Mouse (Mus musculus) megakaryocyte, embryonic 14.5 days (primary cell): ENCODE measurements around the gene Ccdc60. TPM values are rescaled to one million over a fixed set of nuclear protein-coding genes. Genes with fewer than 3 reads are reported as not detected.

Source experiments
- H3K27me3 ChIP-seq: replicated peaks from 2 replicates; pipeline ENCODE3; 2012; ENCODE audit warnings: inconsistent platforms
- H3K36me3 ChIP-seq: replicated peaks from 2 replicates; pipeline ENCODE3; 2012; ENCODE audit warnings: low read length, inconsistent platforms, mixed read lengths
- H3K4me1 ChIP-seq: 2 replicates; pipeline ENCODE4 v1.6.1; 2012; ENCODE audit warnings: inconsistent platforms
- H3K4me3 ChIP-seq: replicated peaks from 2 replicates; pipeline ENCODE3; 2012; ENCODE audit warnings: moderate library complexity, mild to moderate bottlenecking, inconsistent platforms
- H3K9me3 ChIP-seq: 2 replicates; pipeline ENCODE4 v1.6.1; 2012; ENCODE audit warnings: inconsistent platforms
- FLI1 ChIP-seq: IDR thresholded peaks from 2 replicates; pipeline ENCODE4 v1.6.1; 2012; ENCODE audit warnings: low read length, inconsistent platforms, mixed read lengths
- GATA1 ChIP-seq: IDR thresholded peaks from 3 replicates; pipeline ENCODE4 v1.6.1; 2012; ENCODE audit warnings: mixed read lengths, low read length, inconsistent platforms, borderline replicate concordance
- polyA plus RNA-seq: library from polyadenylated mRNA; stranded (reverse); fragments of >175 nt; gene quantifications from 2 replicates; pipeline ENCODE4 v1.2.3, GENCODE M21; 2012; ENCODE audit warnings: low replicate concordance; ENCODE audit not compliant: insufficient read depth

Ccdc60 gene
- polyA plus RNA-seq, 1 experiment: not detected

- Histone ChIP-seq H3K4me3 (no peak overlapping the region), H3K9me3 (no peaks in the 10 kb centered on the region), H3K27me3 (peaks cover 23% of the 10 kb centered on the region), H3K36me3 (no peaks in the 10 kb centered on the region), H3K4me1 (no peaks in the 10 kb centered on the region; the same call in 1 of the 2 replicates)
- no peak for TF ChIP-seq GATA1
- no peak for TF ChIP-seq FLI1
These were observed 207.2 kb downstream of the Ccdc60 start for GRCm38 (mm10) chr5:116081616-116082015.

GRCm38 (mm10) chr5:116080736-116081135 is 208.0 kb downstream of the Ccdc60 start:
- H3K36me3 ChIP-seq: no peaks in the 10 kb centered on the region
- no peak for TF ChIP-seq FLI1
- TF ChIP-seq GATA1: no peak
- H3K27me3 ChIP-seq: peaks cover 25% of the 10 kb centered on the region
- H3K4me3 ChIP-seq: no peak overlapping the region
- no peaks in the 10 kb centered on the region for H3K9me3 ChIP-seq
- no peaks in the 10 kb centered on the region; the same call in 1 of the 2 replicates for H3K4me1 ChIP-seq

Other genes starting within 250 kb of the Ccdc60 start
- gene Tmem233, start 205.7 kb downstream of the Ccdc60 start, polyA plus RNA-seq: not detected in 2 replicates
- not detected in 2 replicates for gene Hspb8, start 133.9 kb upstream of the Ccdc60 start, polyA plus RNA-seq